Mouse (Mus musculus): Measurements from ENCODE around the gene Cebpb. TPM values are rescaled to one million over a fixed set of nuclear protein-coding genes. Genes with fewer than 3 reads are reported as not detected.

Cebpb gene
- polyA plus RNA-seq (2017; shearing (Covaris generic)): 10 to 100 TPM; 20.1 to 70.1 TPM

GRCm38 (mm10) chr2:167688498-167689451 is at the start of gene Cebpb:
Cebpb (plus strand) TSS chr2:167688915.

GRCm38 (mm10) chr2:167661270-167662203 is 27.2 kb upstream of the Cebpb start, which contains the start of gene Gm20431:
Gm20431 (minus strand) TSS chr2:167661496.

GRCm38 (mm10) chr2:167689501-167690218 is 945 bp downstream of the Cebpb start, which contains the start of gene Tmem189:
Tmem189 (minus strand) TSS chr2:167689822.

Other genes starting within 250 kb of the Cebpb start
- 100 to 1,000 TPM; 195 to 237 TPM for gene Rnf114, start 196.3 kb upstream of the Cebpb start, polyA plus RNA-seq (2017; shearing (Covaris generic))
- 10 to 100 TPM; 18.8 to 27.5 TPM for gene Spata2, start 196.0 kb upstream of the Cebpb start, polyA plus RNA-seq (2017; shearing (Covaris generic))
- gene Snai1, start 150.7 kb upstream of the Cebpb start, polyA plus RNA-seq (2017; shearing (Covaris generic)): under 1 TPM in 1 of 2 experiments, not detected in 1; 0.13 TPM
- gene Ube2v1, start 56.8 kb upstream of the Cebpb start, polyA plus RNA-seq (2017; shearing (Covaris generic)): 100 to 1,000 TPM; 192 to 300 TPM
- gene Gm20431, start 27.4 kb upstream of the Cebpb start, polyA plus RNA-seq (2017; shearing (Covaris generic)): 10 to 100 TPM; 15.0 to 27.3 TPM
- gene Tmem189, start 907 bp downstream of the Cebpb start, polyA plus RNA-seq (2017; shearing (Covaris generic)): 10 to 100 TPM; 66.5 to 90.4 TPM
- gene Ptpn1, start 243.1 kb downstream of the Cebpb start, polyA plus RNA-seq (2017; shearing (Covaris generic)): 100 to 1,000 TPM; 186 to 212 TPM

All from activated CD4-positive, CD25-positive, alpha-beta regulatory T cell (primary cell).